Mouse (Mus musculus) forebrain, embryonic 15.5 days (tissue): ENCODE measurements around the gene Bach2. TPM values are rescaled to one million over a fixed set of nuclear protein-coding genes. Genes with fewer than 3 reads are reported as not detected.
A peak's percentile ranks its signal among the peaks of the same experiment; 100 is the strongest.

Source experiments
- ATAC-seq: fragments of 200-750 bp; cut with Nextera tagmentation; replicated peaks from 2 replicates; pipeline ENCODE4 v1.8.0; 2017; ENCODE audit warnings: mild to moderate bottlenecking, moderate TSS enrichment, moderate library complexity
- H3K27ac ChIP-seq: fragments of 300-500 bp; sonication (generic); replicated peaks from 2 replicates; pipeline ENCODE4 v1.5.1; 2015; ENCODE audit warnings: mild to moderate bottlenecking, inconsistent platforms
- H3K27me3 ChIP-seq: fragments of 300-500 bp; sonication (generic); 2 replicates; pipeline ENCODE4 v1.6.1; 2015; ENCODE audit warnings: inconsistent platforms
- H3K36me3 ChIP-seq: fragments of 300-500 bp; sonication (generic); 2 replicates; pipeline ENCODE4 v1.6.1; 2015; ENCODE audit warnings: mild to moderate bottlenecking, inconsistent platforms
- H3K4me1 ChIP-seq: fragments of 300-500 bp; sonication (generic); 2 replicates; pipeline ENCODE4 v1.6.1; 2015; ENCODE audit warnings: inconsistent platforms
- H3K4me2 ChIP-seq: fragments of 300-500 bp; sonication (generic); replicated peaks from 2 replicates; pipeline ENCODE4 v1.6.1; 2015; ENCODE audit warnings: mild to moderate bottlenecking, inconsistent platforms
- H3K4me3 ChIP-seq: fragments of 300-500 bp; sonication (generic); 2 replicates; pipeline ENCODE4 v1.5.1; 2015; ENCODE audit warnings: mild to moderate bottlenecking, inconsistent platforms
- H3K9ac ChIP-seq: fragments of 300-500 bp; sonication (generic); replicated peaks from 2 replicates; pipeline ENCODE4 v1.6.1; 2015; ENCODE audit warnings: mild to moderate bottlenecking, inconsistent platforms
- H3K9me3 ChIP-seq: fragments of 300-500 bp; sonication (generic); 2 replicates; pipeline ENCODE4 v1.6.1; 2016; ENCODE audit warnings: inconsistent platforms
- WGBS: fragments of 180-500 bp; shearing (Covaris S2); methylation state at CpG from one replicate; pipeline ENCODE4 v1.1.7; 2015; ENCODE audit warnings: mixed read lengths; 5-methylcytosine and 5-hydroxymethylcytosine counted together
- polyA plus RNA-seq: library from polyadenylated mRNA; unstranded; fragments of >200 nt; fragmentation: Nextera tagmentation; extraction: Ambion mirVana; gene quantifications from 2 replicates; pipeline ENCODE4 v1.2.1, GENCODE M21; 2015

Gene Bach2
- polyA plus RNA-seq, result 33.8 and 34.9 TPM in 2 replicates

- Histone ChIP-seq H3K4me3 (peak within 1 kb of the TSS; percentile 99), H3K9ac (peak within 1 kb of the TSS; percentile 98), H3K4me2 (peak within 1 kb of the TSS; percentile 84), H3K4me1 (peaks cover 43% of the 10 kb centered on the region), H3K36me3 (no peaks in the 10 kb centered on the region), H3K9me3 (no peaks in the 10 kb centered on the region), H3K27me3 (no peaks in the 10 kb centered on the region), H3K27ac (peak within 1 kb of the TSS; percentile 98)
- ATAC-seq, result peak; percentile 88
- WGBS, result 0% methylated on average over 56 of the region's 69 CpGs
Measured at GRCm38 (mm10) chr4:32238366-32238854, at the start of gene Bach2. Bach2 (plus strand) TSS chr4:32238804.

- ATAC-seq, result no peak
- WGBS, result 57% methylated on average over 4 of the region's 4 CpGs
- Histone ChIP-seq H3K9ac (no peak overlapping the region), H3K27me3 (no peaks in the 10 kb centered on the region), H3K27ac (peak overlapping the region; percentile 88), H3K9me3 (no peaks in the 10 kb centered on the region), H3K36me3 (no peaks in the 10 kb centered on the region), H3K4me1 (peaks cover 34% of the 10 kb centered on the region), H3K4me2 (0 out of 2 replicates have a peak overlapping the region, but pooled peaks have one; percentile 11), H3K4me3 (no peak overlapping the region)
Measured at GRCm38 (mm10) chr4:32189416-32190036, 49.1 kb upstream of the Bach2 start.

GRCm38 (mm10) chr4:32190506-32190905 is 48.1 kb upstream of the Bach2 start:
- H3K27ac ChIP-seq, result no peak overlapping the region
- no peak for ATAC-seq
- H3K4me2 ChIP-seq, result no peak overlapping the region
- H3K9ac ChIP-seq, result no peak overlapping the region
- H3K4me3 ChIP-seq, result no peak overlapping the region
- H3K27me3 ChIP-seq, result no peaks in the 10 kb centered on the region
- no peaks in the 10 kb centered on the region for H3K36me3 ChIP-seq
- H3K4me1 ChIP-seq, result peaks cover 36% of the 10 kb centered on the region
- no peaks in the 10 kb centered on the region for H3K9me3 ChIP-seq
- 83% methylated on average over 8 of the region's 8 CpGs for WGBS

GRCm38 (mm10) chr4:32195945-32196921 is 42.4 kb upstream of the Bach2 start:
- Histone ChIP-seq H3K9ac (no peak overlapping the region), H3K4me1 (peaks cover 19% of the 10 kb centered on the region), H3K9me3 (no peaks in the 10 kb centered on the region), H3K4me3 (no peak overlapping the region), H3K27ac (peak overlapping the region; percentile 62), H3K4me2 (no peak overlapping the region), H3K27me3 (no peaks in the 10 kb centered on the region), H3K36me3 (no peaks in the 10 kb centered on the region)
- WGBS, result 13% methylated on average over 9 of the region's 9 CpGs
- peak; percentile 73 for ATAC-seq

GRCm38 (mm10) chr4:32198031-32198430 is 40.6 kb upstream of the Bach2 start:
- no peak for ATAC-seq
- 100% methylated on average over 1 of the region's 1 CpGs for WGBS
- H3K9ac ChIP-seq, result no peak overlapping the region

GRCm38 (mm10) chr4:32198589-32198988 is 40.0 kb upstream of the Bach2 start:
- no peak overlapping the region for H3K4me3 ChIP-seq
- H3K27me3 ChIP-seq, result no peaks in the 10 kb centered on the region
- no peak overlapping the region for H3K9ac ChIP-seq
- peaks cover 20% of the 10 kb centered on the region for H3K4me1 ChIP-seq
- H3K27ac ChIP-seq, result no peak overlapping the region
- 89% methylated on average over 7 of the region's 7 CpGs for WGBS
- no peak overlapping the region for H3K4me2 ChIP-seq
- H3K9me3 ChIP-seq, result no peaks in the 10 kb centered on the region
- H3K36me3 ChIP-seq, result no peaks in the 10 kb centered on the region
- no peak for ATAC-seq

More at GRCm38 (mm10) chr4:32198031-32198430, 40.6 kb upstream of the Bach2 start:
- Histone ChIP-seq H3K4me3 (no peak overlapping the region), H3K4me2 (no peak overlapping the region), H3K9me3 (no peaks in the 10 kb centered on the region), H3K27ac (no peak overlapping the region), H3K4me1 (peaks cover 20% of the 10 kb centered on the region), H3K36me3 (no peaks in the 10 kb centered on the region), H3K27me3 (no peaks in the 10 kb centered on the region)

- Histone ChIP-seq H3K4me2 (no peak overlapping the region), H3K9ac (no peak overlapping the region), H3K4me3 (no peak overlapping the region), H3K9me3 (no peaks in the 10 kb centered on the region), H3K36me3 (no peaks in the 10 kb centered on the region), H3K4me1 (peaks cover 20% of the 10 kb centered on the region), H3K27me3 (no peaks in the 10 kb centered on the region), H3K27ac (no peak overlapping the region)
- ATAC-seq, result no peak
- WGBS, result 84% methylated on average over 7 of the region's 7 CpGs
Measured at GRCm38 (mm10) chr4:32199156-32199555, 39.4 kb upstream of the Bach2 start.

GRCm38 (mm10) chr4:32201114-32201513 is 37.5 kb upstream of the Bach2 start:
- no peak for ATAC-seq

GRCm38 (mm10) chr4:32202362-32202761 is 36.2 kb upstream of the Bach2 start:
- no peaks in the 10 kb centered on the region for H3K27me3 ChIP-seq
- no peak overlapping the region for H3K4me3 ChIP-seq
- no peak overlapping the region for H3K9ac ChIP-seq
- 98% methylated on average over 5 of the region's 5 CpGs for WGBS
- H3K4me1 ChIP-seq, result 0 out of 2 replicates have a peak, but pooled peaks cover 2% of the 10 kb centered on the region
- H3K36me3 ChIP-seq, result no peaks in the 10 kb centered on the region
- ATAC-seq, result no peak
- H3K27ac ChIP-seq, result no peak overlapping the region
- no peaks in the 10 kb centered on the region for H3K9me3 ChIP-seq
- H3K4me2 ChIP-seq, result no peak overlapping the region

More at GRCm38 (mm10) chr4:32201114-32201513, 37.5 kb upstream of the Bach2 start:
- Histone ChIP-seq H3K27me3 (no peaks in the 10 kb centered on the region), H3K36me3 (no peaks in the 10 kb centered on the region), H3K9me3 (no peaks in the 10 kb centered on the region), H3K27ac (no peak overlapping the region), H3K4me2 (no peak overlapping the region), H3K4me3 (no peak overlapping the region), H3K4me1 (peaks cover 12% of the 10 kb centered on the region), H3K9ac (no peak overlapping the region)
- WGBS, result 77% methylated on average over 8 of the region's 8 CpGs

- no peak for ATAC-seq
- no peak overlapping the region for H3K27ac ChIP-seq
- 93% methylated on average over 4 of the region's 4 CpGs for WGBS
Measured at GRCm38 (mm10) chr4:32204819-32205218, 33.8 kb upstream of the Bach2 start.

GRCm38 (mm10) chr4:32205825-32206224 is 32.8 kb upstream of the Bach2 start:
- no peak overlapping the region for H3K4me3 ChIP-seq
- no peak overlapping the region for H3K4me2 ChIP-seq
- H3K4me1 ChIP-seq, result peaks cover 9% of the 10 kb centered on the region
- no peaks in the 10 kb centered on the region for H3K27me3 ChIP-seq
- no peaks in the 10 kb centered on the region for H3K9me3 ChIP-seq
- no peaks in the 10 kb centered on the region for H3K36me3 ChIP-seq
- no peak for ATAC-seq
- H3K9ac ChIP-seq, result no peak overlapping the region
- 73% methylated on average over 2 of the region's 2 CpGs for WGBS
- no peak overlapping the region for H3K27ac ChIP-seq

More at GRCm38 (mm10) chr4:32204819-32205218, 33.8 kb upstream of the Bach2 start:
- no peak overlapping the region for H3K4me3 ChIP-seq
- H3K36me3 ChIP-seq, result no peaks in the 10 kb centered on the region
- 0 out of 2 replicates have a peak, but pooled peaks cover 2% of the 10 kb centered on the region for H3K4me1 ChIP-seq
- H3K9ac ChIP-seq, result no peak overlapping the region
- no peak overlapping the region for H3K4me2 ChIP-seq
- no peaks in the 10 kb centered on the region for H3K27me3 ChIP-seq
- H3K9me3 ChIP-seq, result no peaks in the 10 kb centered on the region

GRCm38 (mm10) chr4:32209995-32210394 is 28.6 kb upstream of the Bach2 start:
- ATAC-seq, result no peak
- H3K27ac ChIP-seq, result peak overlapping the region; percentile 79
- no peak overlapping the region for H3K4me3 ChIP-seq
- no peak overlapping the region for H3K4me2 ChIP-seq
- no peaks in the 10 kb centered on the region for H3K27me3 ChIP-seq
- no peak overlapping the region for H3K9ac ChIP-seq
- no peaks in the 10 kb centered on the region for H3K9me3 ChIP-seq
- peaks cover 14% of the 10 kb centered on the region for H3K4me1 ChIP-seq
- 94% methylated on average over 2 of the region's 2 CpGs for WGBS
- H3K36me3 ChIP-seq, result no peaks in the 10 kb centered on the region
